Mouse (Mus musculus) liver, postnatal 0 days (tissue): ENCODE measurements around the gene Cand2. TPM values are rescaled to one million over a fixed set of nuclear protein-coding genes. Genes with fewer than 3 reads are reported as not detected.
A peak's percentile ranks its signal among the peaks of the same experiment; 100 is the strongest.

ENCODE experiments used
- ATAC-seq: fragments of 200-750 bp; cut with Nextera tagmentation; 2 replicates; pipeline ENCODE4 v1.8.0; 2017; ENCODE audit warnings: mild to moderate bottlenecking, moderate library complexity
- DNase-seq: peaks from one replicate; pipeline ENCODE4 v3.0.0-alpha.2; 2016
- H3K27ac ChIP-seq: fragments of 300-500 bp; sonication (generic); 2 replicates; pipeline ENCODE4 v1.5.1; 2014; ENCODE audit warnings: antibody characterized with exemption, moderate library complexity, mild to moderate bottlenecking, low read depth
- H3K27me3 ChIP-seq: fragments of 300-500 bp; sonication (generic); 2 replicates; pipeline ENCODE4 v1.6.1; 2014; ENCODE audit warnings: low read length, control low read depth, mixed read lengths; ENCODE audit not compliant: insufficient read depth
- H3K36me3 ChIP-seq: fragments of 300-500 bp; sonication (generic); replicated peaks from 2 replicates; pipeline ENCODE4 v1.6.1; 2014; ENCODE audit warnings: mild to moderate bottlenecking, control low read depth, low read length, moderate library complexity, mixed read lengths; ENCODE audit not compliant: insufficient read depth
- H3K4me1 ChIP-seq: fragments of 300-500 bp; sonication (generic); 2 replicates; pipeline ENCODE4 v1.6.1; 2014; ENCODE audit warnings: antibody characterized with exemption, mild to moderate bottlenecking, control low read depth; ENCODE audit not compliant: insufficient read depth
- H3K4me2 ChIP-seq: fragments of 300-500 bp; sonication (generic); 2 replicates; pipeline ENCODE4 v1.6.1; 2014; ENCODE audit warnings: low read depth, mild to moderate bottlenecking, low read length, moderate library complexity, mixed read lengths
- H3K4me3 ChIP-seq: fragments of 300-500 bp; sonication (generic); 2 replicates; pipeline ENCODE4 v1.5.1; 2014; ENCODE audit warnings: low read depth, low read length
- H3K9ac ChIP-seq: fragments of 300-500 bp; sonication (generic); replicated peaks from 2 replicates; pipeline ENCODE4 v1.6.1; 2014; ENCODE audit warnings: mild to moderate bottlenecking, moderate library complexity
- H3K9me3 ChIP-seq: fragments of 300-500 bp; sonication (generic); 2 replicates; pipeline ENCODE4 v1.6.1; 2016; ENCODE audit warnings: mild to moderate bottlenecking, control low read depth, low read length, mixed read lengths
- CTCF ChIP-seq: sonication (generic); IDR thresholded peaks from 2 replicates; pipeline ENCODE4 v1.5.1; 2016; ENCODE audit warnings: antibody characterized with exemption, low read depth
- EP300 ChIP-seq: IDR thresholded peaks from 2 replicates; pipeline ENCODE4 v1.6.1; 2016; ENCODE audit warnings: antibody characterized with exemption, low read depth, mild to moderate bottlenecking
- WGBS: fragments of 180-500 bp; shearing (Covaris S2); extraction: QIAGEN DNeasy Blood & Tissue Kit; methylation state at CpG from one replicate; pipeline ENCODE4 v1.1.7; 2014; ENCODE audit not compliant: insufficient replicate concordance; 5-methylcytosine and 5-hydroxymethylcytosine counted together
- polyA plus RNA-seq: library from polyadenylated mRNA; unstranded; fragments of >200 nt; fragmentation: Nextera tagmentation; extraction: Ambion mirVana; gene quantifications from 2 replicates; pipeline ENCODE4 v1.2.1, GENCODE M21; 2015

Gene Cand2
- polyA plus RNA-seq, 1 experiment from 2014 or later, result 0.61 TPM

GRCm38 (mm10) chr6:115739056-115739455 is 35.3 kb upstream of the Cand2 start:
- Histone ChIP-seq H3K9me3 (peaks cover 2% of the 10 kb centered on the region; the same call in 1 of the 2 replicates), H3K27me3 (no peaks in the 10 kb centered on the region), H3K4me2 (no peak overlapping the region), H3K4me1 (peaks cover 7% of the 10 kb centered on the region), H3K36me3 (peaks cover 14% of the 10 kb centered on the region; the same call in 1 of the 2 replicates), H3K4me3 (no peak overlapping the region), H3K9ac (no peak overlapping the region), H3K27ac (no peak overlapping the region)
- 68% methylated on average over 5 of the region's 5 CpGs for WGBS
- DNase-seq (no peak), ATAC-seq (peak; percentile 53)
- no peak for TF ChIP-seq CTCF

GRCm38 (mm10) chr6:115743569-115743968 is 30.8 kb upstream of the Cand2 start:
- DNase-seq (peak; percentile 70), ATAC-seq (peak; percentile 90)
- Histone ChIP-seq H3K9ac (no peak overlapping the region), H3K4me3 (no peak overlapping the region), H3K27me3 (no peaks in the 10 kb centered on the region), H3K4me1 (peaks cover 12% of the 10 kb centered on the region), H3K4me2 (no peak overlapping the region), H3K36me3 (peaks cover 10% of the 10 kb centered on the region; the same call in 1 of the 2 replicates), H3K9me3 (no peaks in the 10 kb centered on the region), H3K27ac (no peak overlapping the region; the same call in 1 of the 2 replicates)
- WGBS, result 6% methylated on average over 1 of the region's 1 CpGs
- TF ChIP-seq EP300 (no peak), CTCF (0 out of 2 replicates have a peak, but pooled peaks have one; percentile 21)

DNA sequence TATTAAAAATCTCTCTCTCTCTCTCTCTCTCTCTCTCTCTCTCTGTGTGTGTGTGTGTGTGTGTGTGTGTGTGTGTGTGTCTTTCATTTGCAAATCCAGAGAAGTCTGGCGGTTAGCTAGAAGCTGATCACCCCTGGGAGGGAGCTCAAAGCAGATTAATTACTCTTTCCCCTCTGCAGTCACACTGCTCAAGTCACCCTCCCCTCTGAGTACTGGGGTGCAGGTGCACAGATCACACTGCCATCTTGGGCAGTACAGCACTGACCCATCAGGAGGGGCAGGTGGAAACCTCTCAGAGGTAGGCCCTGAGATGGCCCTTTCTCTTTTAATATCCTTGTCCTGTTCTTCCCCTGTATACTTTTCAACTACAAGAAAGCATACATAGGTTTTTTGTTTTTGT is 28.0 kb upstream of the Cand2 start:
- 50% methylated on average over 1 of the region's 1 CpGs for WGBS
- no peak overlapping the region for H3K9ac ChIP-seq
- no peak for TF ChIP-seq EP300
- TF ChIP-seq CTCF, result no peak
- no peak overlapping the region for H3K4me3 ChIP-seq
- H3K27ac ChIP-seq, result no peak overlapping the region
- ATAC-seq (no peak), DNase-seq (no peak)
- no peaks in the 10 kb centered on the region for H3K9me3 ChIP-seq
- no peak overlapping the region for H3K4me2 ChIP-seq
- no peaks in the 10 kb centered on the region for H3K27me3 ChIP-seq
- no peaks in the 10 kb centered on the region; the same call in 1 of the 2 replicates for H3K36me3 ChIP-seq
- H3K4me1 ChIP-seq, result peaks cover 12% of the 10 kb centered on the region

- ATAC-seq, result peak; percentile 54
- no peaks in the 10 kb centered on the region for H3K36me3 ChIP-seq
- H3K27ac ChIP-seq, result peak overlapping the region; percentile 39; the same call in 1 of the 2 replicates
- no peak overlapping the region for H3K4me3 ChIP-seq
- H3K9me3 ChIP-seq, result no peaks in the 10 kb centered on the region
- TF ChIP-seq EP300 (peak; percentile 59; the same call in 1 of the 2 replicates), CTCF (no peak)
- H3K27me3 ChIP-seq, result no peaks in the 10 kb centered on the region
- H3K4me2 ChIP-seq, result peak overlapping the region; percentile 58
- peak overlapping the region; percentile 36 for H3K9ac ChIP-seq
- DNase-seq, result no peak
- H3K4me1 ChIP-seq, result peaks cover 24% of the 10 kb centered on the region
- 52% methylated on average over 7 of the region's 7 CpGs for WGBS
Measured at GRCm38 (mm10) chr6:115755536-115755935, 18.8 kb upstream of the Cand2 start.

DNA sequence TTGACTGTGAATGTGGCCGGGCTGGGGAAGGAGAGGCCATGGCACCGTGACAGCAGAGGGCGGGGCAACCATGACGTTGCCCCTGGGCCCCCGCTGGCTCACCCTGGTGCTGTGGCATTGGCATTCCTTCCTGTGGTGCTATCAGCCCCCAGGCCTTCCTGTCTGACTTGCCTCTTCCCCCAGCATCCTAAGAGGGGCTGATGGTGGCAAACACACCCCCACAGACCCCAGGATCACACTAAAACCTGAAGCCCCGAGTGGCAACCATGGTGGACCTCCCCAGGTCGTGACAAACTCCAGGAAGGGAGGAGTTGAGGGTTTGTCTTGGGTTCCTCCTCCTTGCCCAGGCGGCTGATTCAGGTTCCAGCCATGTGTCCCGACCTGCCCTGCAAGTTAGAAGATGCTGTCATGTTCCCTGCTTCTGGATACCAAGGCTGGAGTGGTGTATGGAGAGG is 15.3 kb upstream of the Cand2 start:
- peaks cover 43% of the 10 kb centered on the region for H3K4me1 ChIP-seq
- no peaks in the 10 kb centered on the region for H3K36me3 ChIP-seq
- peak; percentile 85 for DNase-seq
- WGBS, result 46% methylated on average over 9 of the region's 9 CpGs
- no peaks in the 10 kb centered on the region for H3K9me3 ChIP-seq
- peak overlapping the region; percentile 79 for H3K27ac ChIP-seq
- peak overlapping the region; percentile 74 for H3K4me2 ChIP-seq
- H3K9ac ChIP-seq, result peak overlapping the region; percentile 59
- H3K27me3 ChIP-seq, result no peaks in the 10 kb centered on the region
- TF ChIP-seq EP300 (no peak), CTCF (0 out of 2 replicates have a peak, but pooled peaks have one; percentile 9)
- H3K4me3 ChIP-seq, result peak overlapping the region; percentile 38
- ATAC-seq, result peak; percentile 87

DNA sequence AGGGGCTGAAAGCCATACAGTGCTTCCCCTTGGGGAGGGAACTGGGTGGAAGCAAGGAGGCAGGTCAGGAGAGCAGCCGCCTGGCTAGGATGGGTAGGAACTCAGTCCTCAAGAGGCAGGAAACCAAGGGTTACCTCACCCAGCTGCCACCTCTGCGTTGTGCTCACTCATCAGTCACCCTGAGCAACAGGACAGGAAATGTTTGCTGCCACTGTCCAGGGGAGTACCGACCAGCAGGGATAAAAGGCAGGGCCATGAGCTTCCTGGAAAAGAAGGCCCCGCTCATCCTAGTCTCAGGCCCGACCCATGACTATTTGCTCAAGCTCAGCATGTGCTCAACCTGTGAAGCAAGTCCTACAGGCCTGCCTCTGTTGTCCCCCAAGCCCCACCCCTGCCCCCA is 14.9 kb upstream of the Cand2 start:
- H3K27ac ChIP-seq, result peak overlapping the region; percentile 79
- WGBS, result 22% methylated on average over 5 of the region's 5 CpGs
- H3K4me2 ChIP-seq, result peak overlapping the region; percentile 74
- no peaks in the 10 kb centered on the region for H3K27me3 ChIP-seq
- peak; percentile 48 for ATAC-seq
- H3K4me1 ChIP-seq, result peaks cover 46% of the 10 kb centered on the region
- peak; percentile 54 for DNase-seq
- no peaks in the 10 kb centered on the region for H3K36me3 ChIP-seq
- H3K9ac ChIP-seq, result no peak overlapping the region
- no peak for TF ChIP-seq EP300
- no peak for TF ChIP-seq CTCF
- H3K9me3 ChIP-seq, result no peaks in the 10 kb centered on the region
- no peak overlapping the region; the same call in 1 of the 2 replicates for H3K4me3 ChIP-seq
